Comparison of ENCODE assay signal across 24 mouse cellular contexts in genomic region chr1:165829890-165830289, GRCm38 (mm10).
"Had no signal": no experiment of that assay in that cellular context is flagged by ENCODE, and none has a peak within 500 bp of the region (broad histone marks: within the 10 kb centered on the region; RNA-seq: fewer than 3 reads in every experiment).

No protein-coding gene starts in this region.

- H3K27ac ChIP-seq: embryonic facial prominence, embryonic 10.5 days; embryonic facial prominence, embryonic 12.5 days; embryonic facial prominence, embryonic 13.5 days; embryonic facial prominence, embryonic 15.5 days; forebrain, embryonic 10.5 days; forebrain, embryonic 12.5 days; forebrain, embryonic 13.5 days; forebrain, embryonic 15.5 days; gastrocnemius, adult 2 months; heart, adult 2 months had no signal

- H3K9me3 ChIP-seq: embryonic facial prominence, embryonic 10.5 days; embryonic facial prominence, embryonic 12.5 days; embryonic facial prominence, embryonic 13.5 days; embryonic facial prominence, embryonic 15.5 days; forebrain, embryonic 10.5 days; forebrain, embryonic 12.5 days; forebrain, embryonic 13.5 days; forebrain, embryonic 15.5 days had no signal

- H3K36me3 ChIP-seq: embryonic facial prominence, embryonic 10.5 days; embryonic facial prominence, embryonic 12.5 days; embryonic facial prominence, embryonic 13.5 days; embryonic facial prominence, embryonic 15.5 days; forebrain, embryonic 10.5 days; forebrain, embryonic 12.5 days; forebrain, embryonic 15.5 days had no signal

- H3K27me3 ChIP-seq: embryonic facial prominence, embryonic 12.5 days; forebrain, embryonic 15.5 days had no signal

- DNase-seq: cerebellum, adult 9-11 months; cerebellum, postnatal 10 days; cerebellum, postnatal 14 days; cerebellum, postnatal 25 days; cerebellum, postnatal 36 days; embryo, embryonic 11 days; forebrain, postnatal 0 days; gastrocnemius, adult 2 months; gastrocnemius, postnatal 10 days; gastrocnemius, postnatal 14 days; gastrocnemius, postnatal 25 days; gastrocnemius, postnatal 36 days; heart, adult 11 months; heart, adult 18-20 months; heart, adult 2 months had no signal

- H3K9ac ChIP-seq: embryonic facial prominence, embryonic 12.5 days; embryonic facial prominence, embryonic 13.5 days; embryonic facial prominence, embryonic 15.5 days; forebrain, embryonic 12.5 days; forebrain, embryonic 13.5 days; forebrain, embryonic 15.5 days; forebrain, postnatal 0 days had no signal

- H3K4me2 ChIP-seq: embryonic facial prominence, embryonic 12.5 days; embryonic facial prominence, embryonic 13.5 days; embryonic facial prominence, embryonic 15.5 days; forebrain, embryonic 12.5 days; forebrain, embryonic 13.5 days; forebrain, embryonic 15.5 days had no signal

- H3K4me3 ChIP-seq: embryonic facial prominence, embryonic 10.5 days; embryonic facial prominence, embryonic 12.5 days; embryonic facial prominence, embryonic 13.5 days; embryonic facial prominence, embryonic 15.5 days; erythroblast, embryonic 14.5 days; forebrain, embryonic 10.5 days; forebrain, embryonic 12.5 days; forebrain, embryonic 13.5 days; forebrain, embryonic 15.5 days; gastrocnemius, adult 2 months; heart, adult 2 months had no signal
